Mouse (Mus musculus) kidney, adult 2 months (tissue): ENCODE measurements around the gene Pla2r1. TPM values are rescaled to one million over a fixed set of nuclear protein-coding genes. Genes with fewer than 3 reads are reported as not detected.

Experiments
- DNase-seq: peaks from one replicate; pipeline ENCODE4 v3.0.0; 2021
- H3K27ac ChIP-seq: fragments of 200-500 bp; 2 replicates; pipeline ENCODE4 v1.5.1; 2012; ENCODE audit warnings: low read depth, low read length, control low read depth, inconsistent platforms; ENCODE audit not compliant: insufficient read depth
- H3K27me3 ChIP-seq: fragments of 200-500 bp; replicated peaks from 2 replicates; pipeline ENCODE4 v1.6.1; 2012; ENCODE audit warnings: mild to moderate bottlenecking, moderate library complexity, low read length, inconsistent platforms; ENCODE audit not compliant: control insufficient read depth, insufficient read depth
- H3K36me3 ChIP-seq: fragments of 200-500 bp; 2 replicates; pipeline ENCODE4 v1.6.1; 2012; ENCODE audit warnings: mild to moderate bottlenecking, moderate library complexity, low read length, inconsistent platforms; ENCODE audit not compliant: control insufficient read depth, insufficient read depth
- H3K4me1 ChIP-seq: fragments of 200-500 bp; 2 replicates; pipeline ENCODE4 v1.6.1; 2011; ENCODE audit warnings: low read length; ENCODE audit not compliant: control insufficient read depth, insufficient read depth
- H3K4me3 ChIP-seq: fragments of 200-500 bp; 2 replicates; pipeline ENCODE4 v1.5.1; 2011; ENCODE audit warnings: mild to moderate bottlenecking, low read depth, low read length, control low read depth; ENCODE audit not compliant: insufficient read depth
- CTCF ChIP-seq: fragments of 200-500 bp; conservative IDR thresholded peaks from 2 replicates; pipeline ENCODE4 v1.5.1; 2011; ENCODE audit warnings: low read depth, mild to moderate bottlenecking, control low read depth, low read length, moderate library complexity, mixed read lengths; ENCODE audit not compliant: insufficient read depth, insufficient read length
- POLR2A ChIP-seq: fragments of 200-500 bp; IDR thresholded peaks from one replicate; pipeline ENCODE4 v1.6.1; 2011; ENCODE audit warnings: low read depth, low read length, control low read depth
- whole genome bisulfite sequencing: fragments of 180-500 bp; shearing (Covaris S2); methylation state at CpG from one replicate; pipeline ENCODE4 v1.1.7; 2018; 5-methylcytosine and 5-hydroxymethylcytosine counted together
- polyA plus RNA-seq: library from polyadenylated mRNA; depleted of rRNA; stranded (reverse); fragments of >200 nt; gene quantifications from 2 replicates; pipeline ENCODE4 v1.2.3, GENCODE M21; 2012; rRNA removed

Pla2r1 gene
- polyA plus RNA-seq = 4.6 and 4.8 TPM in 2 replicates

DNA sequence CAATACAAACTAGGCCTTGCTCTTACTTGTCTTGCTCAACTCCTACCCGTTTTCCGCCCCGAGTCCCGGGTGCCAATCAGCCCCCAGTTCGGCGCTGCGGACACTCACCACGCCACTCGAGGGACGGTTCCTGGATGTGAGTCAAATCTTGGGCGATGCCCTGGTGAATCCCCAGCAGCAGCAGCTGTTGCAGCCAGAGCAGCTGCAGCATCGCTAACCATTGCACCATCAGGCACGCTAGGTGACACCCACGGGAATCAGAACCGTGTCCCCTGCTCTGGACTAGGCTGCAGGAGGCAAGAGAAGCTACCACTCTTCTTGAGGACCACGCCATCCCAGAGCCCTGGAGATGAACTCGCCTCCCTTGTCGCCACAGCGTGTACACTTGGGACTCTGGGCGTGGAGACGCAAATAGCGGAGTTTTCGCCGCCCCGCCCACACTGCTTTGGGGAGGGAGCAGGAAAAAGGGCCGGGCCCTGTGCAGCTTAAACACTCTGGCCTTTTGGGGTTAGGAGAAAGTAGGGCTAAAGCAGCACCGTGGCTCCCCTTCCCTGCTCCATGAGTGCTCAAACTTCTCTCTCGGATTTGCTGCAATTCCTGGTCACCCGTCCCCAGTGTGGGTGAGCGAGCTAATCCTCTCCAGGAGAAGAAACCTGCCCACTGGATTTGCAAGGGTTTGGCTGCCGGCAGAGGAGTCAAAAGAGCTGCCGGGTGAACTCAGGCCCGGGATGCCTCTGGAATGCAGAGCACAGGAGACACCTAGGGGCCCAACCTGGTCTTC, at the start of gene Pla2r1:
Gene Pla2r1, minus strand, starts transcription at position 407 of the 781 bp plus-strand sequence.
- Histone ChIP-seq H3K27ac (peak within 1 kb of the TSS; percentile 47), H3K36me3 (no peaks in the 10 kb centered on the region), H3K27me3 (no peaks in the 10 kb centered on the region), H3K4me1 (no peaks in the 10 kb centered on the region), H3K4me3 (peak within 1 kb of the TSS; percentile 67)
- TF ChIP-seq CTCF = 0 out of 2 replicates have a peak, but pooled peaks have one; percentile 21
- peak; percentile 36 for TF ChIP-seq POLR2A
- DNase-seq = peak; percentile 76
- WGBS = 7% methylated on average over 33 of the region's 33 CpGs

DNA sequence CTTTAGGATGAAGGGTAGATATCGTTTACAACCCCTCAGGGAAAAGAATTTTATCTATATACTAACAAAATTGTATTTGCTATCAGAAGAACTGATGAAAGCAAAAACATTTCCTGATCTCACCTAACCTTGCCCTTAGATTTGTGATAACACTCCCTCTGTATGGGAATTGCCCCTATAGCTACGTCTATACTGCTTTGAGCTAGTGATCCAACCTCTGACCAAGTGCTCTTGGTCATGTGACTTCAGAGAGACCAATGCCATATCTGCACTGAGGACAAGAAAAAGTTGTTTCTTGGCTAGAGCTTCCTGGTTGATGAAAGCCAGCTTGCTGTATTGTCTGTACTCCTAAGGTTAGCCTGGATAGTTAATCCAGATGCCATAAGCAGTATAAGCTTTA, 48.2 kb upstream of the Pla2r1 start:
- whole genome bisulfite sequencing = 88% methylated on average over 2 of the region's 2 CpGs
- TF ChIP-seq POLR2A (no peak), CTCF (no peak)

GRCm38 (mm10) chr2:60600863-60601262, 47.8 kb upstream of the Pla2r1 start:
- WGBS = 75% methylated on average over 2 of the region's 2 CpGs
- no peaks in the 10 kb centered on the region for H3K27me3 ChIP-seq
- no peak for DNase-seq
- H3K4me1 ChIP-seq = no peaks in the 10 kb centered on the region
- H3K4me3 ChIP-seq = no peak overlapping the region
- no peak overlapping the region for H3K27ac ChIP-seq
- H3K36me3 ChIP-seq = peaks cover 5% of the 10 kb centered on the region; the same call in 1 of the 2 replicates
- no peak for TF ChIP-seq POLR2A
- TF ChIP-seq CTCF = no peak

More for the DNA sequence above, 48.2 kb upstream of the Pla2r1 start:
- H3K4me3 ChIP-seq = no peak overlapping the region
- peaks cover 5% of the 10 kb centered on the region; the same call in 1 of the 2 replicates for H3K36me3 ChIP-seq
- no peak overlapping the region for H3K27ac ChIP-seq
- H3K27me3 ChIP-seq = no peaks in the 10 kb centered on the region
- DNase-seq = no peak
- no peaks in the 10 kb centered on the region for H3K4me1 ChIP-seq

DNA sequence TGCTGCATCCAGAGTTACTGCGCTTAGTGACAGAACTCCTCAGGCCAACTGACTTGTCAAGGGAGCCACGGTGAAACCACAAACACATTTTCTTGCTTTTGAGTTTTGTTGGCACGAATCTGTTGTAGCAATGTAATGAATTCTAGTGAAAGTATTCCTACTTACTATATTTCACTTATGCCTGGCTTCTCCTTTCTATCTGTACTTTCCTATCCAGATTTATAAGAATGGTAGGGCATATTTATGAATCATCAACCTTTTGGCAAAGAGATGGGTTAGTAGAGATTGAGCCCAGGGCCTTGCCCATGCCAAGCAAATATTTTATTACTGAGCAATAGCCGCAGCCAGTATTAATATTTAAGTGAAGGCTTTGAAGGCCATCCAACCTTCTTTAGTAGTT, 30.3 kb upstream of the Pla2r1 start:
- no peak for DNase-seq
- Histone ChIP-seq H3K4me3 (no peak overlapping the region), H3K4me1 (no peaks in the 10 kb centered on the region), H3K27me3 (no peaks in the 10 kb centered on the region), H3K36me3 (no peaks in the 10 kb centered on the region), H3K27ac (no peak overlapping the region)
- WGBS = 88% methylated on average over 4 of the region's 4 CpGs
- no peak for TF ChIP-seq POLR2A
- TF ChIP-seq CTCF = no peak

GRCm38 (mm10) chr2:60554561-60554960, 1.5 kb upstream of the Pla2r1 start:
- no peak overlapping the region for H3K4me3 ChIP-seq
- no peak for TF ChIP-seq CTCF
- no peak for TF ChIP-seq POLR2A
- 67% methylated on average over 4 of the region's 4 CpGs for WGBS
- no peaks in the 10 kb centered on the region for H3K4me1 ChIP-seq
- H3K27ac ChIP-seq = no peak overlapping the region
- H3K27me3 ChIP-seq = no peaks in the 10 kb centered on the region
- no peaks in the 10 kb centered on the region for H3K36me3 ChIP-seq
- DNase-seq = no peak

- WGBS = 51% methylated on average over 21 of the region's 21 CpGs
- peak; percentile 11 for DNase-seq
- Histone ChIP-seq H3K4me1 (no peaks in the 10 kb centered on the region), H3K27me3 (no peaks in the 10 kb centered on the region), H3K36me3 (no peaks in the 10 kb centered on the region), H3K27ac (peak overlapping the region; percentile 47; the same call in 1 of the 2 replicates), H3K4me3 (peak overlapping the region; percentile 67)
- no peak for TF ChIP-seq POLR2A
- no peak for TF ChIP-seq CTCF
Observed at GRCm38 (mm10) chr2:60552177-60552901, 769 bp downstream of the Pla2r1 start.

DNA sequence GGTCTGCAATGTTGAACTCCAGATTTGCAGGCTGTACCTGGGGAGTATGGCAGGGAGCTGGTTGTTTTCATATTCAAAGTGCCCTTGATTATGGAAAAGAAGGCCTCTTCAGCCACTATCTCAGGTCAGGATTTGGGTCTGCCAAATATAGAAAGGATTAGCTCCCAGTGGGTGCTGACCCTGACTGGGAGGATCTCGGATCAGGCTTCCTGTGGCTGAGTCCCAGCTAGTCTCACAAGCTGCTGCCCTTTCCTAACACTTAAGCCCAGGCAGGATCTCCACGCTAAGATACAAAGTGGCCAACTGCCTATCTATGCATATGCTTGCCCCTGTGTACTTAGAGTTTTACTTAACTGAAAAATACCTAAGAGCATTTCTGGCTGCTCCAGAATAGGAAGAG, 1.4 kb downstream of the Pla2r1 start:
- no peak overlapping the region for H3K4me3 ChIP-seq
- H3K36me3 ChIP-seq = no peaks in the 10 kb centered on the region
- H3K27me3 ChIP-seq = no peaks in the 10 kb centered on the region
- DNase-seq = peak; percentile 34
- no peak for TF ChIP-seq POLR2A
- no peak for TF ChIP-seq CTCF
- H3K27ac ChIP-seq = peak overlapping the region; percentile 45; the same call in 1 of the 2 replicates
- 72% methylated on average over 2 of the region's 2 CpGs for WGBS
- no peaks in the 10 kb centered on the region for H3K4me1 ChIP-seq
